Mouse (Mus musculus): ENCODE data around the gene Jph2.
A peak's percentile ranks its signal among the peaks of the same experiment; 100 is the strongest.
"Not testable (repeated sequence)": the region's sequence is repeated elsewhere in the genome, so short reads cannot be mapped to it uniquely, and the experiment has no call there.

Gene Jph2

DNA sequence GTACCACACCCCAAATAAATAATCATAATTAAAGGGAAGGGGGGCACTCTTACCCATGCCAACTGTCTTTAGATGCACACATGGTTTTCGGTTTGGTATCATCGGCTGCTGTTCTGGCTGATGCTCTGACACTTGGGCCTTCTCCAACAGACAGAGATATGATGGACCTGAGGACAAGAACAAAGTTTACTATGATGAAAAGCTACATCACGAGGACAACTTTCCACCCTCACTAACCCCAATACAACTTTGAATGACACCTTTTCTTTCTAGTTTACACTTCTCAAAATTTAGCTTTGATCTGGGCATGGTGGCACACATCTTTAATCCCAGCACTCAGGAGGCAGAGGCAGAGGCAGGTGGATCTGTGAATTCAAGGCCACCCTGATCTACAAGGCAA, 13.6 kb upstream of the Jph2 start:
- DNase-seq, result not testable (repeated sequence)

DNA sequence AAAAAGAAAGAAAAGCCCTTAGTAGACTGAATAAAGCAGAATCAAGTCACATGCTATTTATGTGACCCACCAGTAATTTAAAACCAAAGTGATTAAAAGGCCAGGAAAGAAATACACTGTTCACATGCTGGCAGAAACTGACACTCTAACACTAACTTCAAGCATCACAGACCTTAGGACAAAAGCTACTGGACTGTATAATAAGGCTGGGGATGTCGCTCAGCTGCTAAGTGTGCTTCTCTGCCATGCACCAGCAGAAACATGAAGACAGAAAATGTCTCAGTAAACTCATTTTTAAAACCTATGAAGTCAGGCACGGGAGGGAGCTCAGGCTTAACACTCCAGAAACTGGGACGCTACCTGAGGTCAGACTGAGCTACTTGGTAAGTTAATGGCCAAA, 12.4 kb upstream of the Jph2 start:
- no peak for DNase-seq

DNA sequence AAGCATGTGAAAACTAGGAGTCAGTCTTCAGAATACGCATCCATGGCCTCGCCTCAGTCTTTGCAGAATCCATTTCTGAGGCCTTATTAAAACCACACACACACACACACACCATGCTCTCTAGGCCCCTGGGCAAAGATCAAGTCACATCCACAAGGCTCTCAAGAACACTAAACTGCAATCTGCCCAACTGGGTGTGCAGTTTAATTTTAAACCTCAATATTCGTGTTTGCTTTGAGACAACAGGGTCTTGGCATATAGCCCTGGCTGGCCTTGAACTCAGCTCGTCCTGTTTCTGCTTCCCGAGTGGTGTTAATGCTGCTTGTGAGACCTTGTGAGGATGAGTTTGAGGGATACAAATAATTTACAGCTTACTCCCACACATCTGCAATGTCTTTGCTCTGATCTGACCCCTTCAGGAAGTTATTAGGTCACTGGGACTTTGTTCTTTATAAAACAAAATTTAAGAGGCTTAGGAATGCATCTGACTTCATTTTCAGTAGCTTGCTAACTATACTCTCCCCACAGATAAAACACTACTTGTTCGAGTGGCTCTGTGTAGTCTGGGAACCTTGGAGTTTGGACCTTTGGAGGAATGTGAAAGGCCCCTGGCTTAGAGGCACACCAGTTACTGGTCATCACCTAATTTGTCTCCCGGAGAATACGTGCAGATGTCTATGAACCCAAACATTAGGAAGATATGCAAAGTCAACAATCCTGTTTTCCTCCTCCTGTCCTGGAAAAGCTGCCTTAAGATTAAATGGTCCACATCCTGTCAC, 6.4 kb upstream of the Jph2 start:
- DNase-seq, result no peak

DNA sequence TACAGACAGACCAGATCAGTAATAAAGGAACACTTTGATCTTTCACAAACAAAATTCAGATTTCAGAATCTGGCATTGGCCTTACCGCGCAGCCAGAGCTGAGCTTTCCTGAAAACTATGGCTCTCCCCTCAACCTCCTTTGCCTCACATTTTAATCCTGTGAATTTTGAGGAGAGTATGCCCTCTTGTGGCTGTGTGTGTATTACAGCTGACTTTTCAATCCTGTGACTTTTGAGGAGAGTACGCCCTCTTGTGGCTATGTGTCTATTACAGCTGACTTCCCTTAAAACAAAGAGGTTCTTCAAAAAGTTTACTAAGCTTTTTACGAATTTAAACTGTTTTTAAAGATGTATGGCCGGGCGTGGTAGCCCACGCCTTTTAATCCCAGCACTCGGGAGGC, 3.4 kb upstream of the Jph2 start:
- peak; percentile 77 to 82 for DNase-seq

DNA sequence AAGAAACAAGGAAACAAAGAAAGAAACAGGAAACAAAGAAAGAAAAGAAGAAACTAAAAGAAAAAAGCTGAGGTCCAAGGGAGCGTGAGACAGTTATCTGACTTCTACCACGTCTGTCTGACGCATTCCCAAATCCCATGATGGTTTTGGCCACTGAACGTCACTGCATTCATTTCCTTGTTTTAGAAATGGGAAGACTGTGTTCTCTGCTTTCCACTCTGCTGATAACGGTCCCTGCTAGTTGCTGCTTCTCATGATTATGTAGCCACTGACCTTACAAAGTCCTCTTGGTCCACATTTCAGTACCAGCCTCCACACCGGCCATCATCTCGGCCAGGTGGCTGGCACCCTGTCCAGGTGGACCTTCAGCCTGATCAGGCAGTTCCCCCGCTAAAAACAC, 1.4 kb upstream of the Jph2 start:
- no peak for DNase-seq

DNA sequence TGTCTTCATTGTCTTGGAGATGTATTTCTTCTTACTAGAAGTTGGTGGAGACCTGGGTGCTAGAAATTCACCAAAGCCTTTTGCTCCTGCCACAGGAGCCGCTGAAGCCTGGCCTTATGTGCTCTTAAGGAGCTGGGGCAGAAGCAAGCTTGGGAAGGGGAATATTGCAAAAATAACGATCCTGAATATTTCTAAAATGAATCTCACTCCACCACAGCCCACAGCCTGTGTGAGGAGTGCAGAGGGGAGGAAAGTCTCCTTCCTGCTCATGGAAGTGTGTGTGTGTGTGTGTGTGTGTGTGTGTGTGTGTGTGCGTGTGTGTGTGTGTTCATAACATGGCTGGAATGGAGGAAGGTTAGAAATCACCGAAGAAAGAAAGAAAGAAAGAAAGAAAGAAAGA, 977 bp upstream of the Jph2 start:
- no peak for DNase-seq

DNA sequence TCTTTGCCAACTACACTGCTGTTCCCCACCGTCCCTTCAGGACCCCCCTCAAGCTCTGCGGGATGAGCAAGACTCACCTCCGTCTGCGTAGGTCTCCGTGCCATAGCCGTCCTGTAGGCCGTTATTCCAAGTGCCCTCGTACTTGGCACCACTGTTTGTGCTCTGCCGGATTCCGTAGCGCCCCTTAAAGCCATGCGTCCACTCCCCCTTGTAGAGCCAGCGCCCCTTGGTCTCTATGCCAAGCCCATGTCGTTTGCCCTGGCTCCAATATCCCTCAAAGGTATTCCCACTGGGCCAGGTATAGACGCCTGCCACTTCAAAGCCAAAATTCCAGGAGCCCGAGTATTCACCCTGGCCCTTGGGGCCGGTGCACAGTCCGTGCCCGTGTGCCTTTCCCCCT, 722 bp downstream of the Jph2 start:
- DNase-seq, result no peak

DNA sequence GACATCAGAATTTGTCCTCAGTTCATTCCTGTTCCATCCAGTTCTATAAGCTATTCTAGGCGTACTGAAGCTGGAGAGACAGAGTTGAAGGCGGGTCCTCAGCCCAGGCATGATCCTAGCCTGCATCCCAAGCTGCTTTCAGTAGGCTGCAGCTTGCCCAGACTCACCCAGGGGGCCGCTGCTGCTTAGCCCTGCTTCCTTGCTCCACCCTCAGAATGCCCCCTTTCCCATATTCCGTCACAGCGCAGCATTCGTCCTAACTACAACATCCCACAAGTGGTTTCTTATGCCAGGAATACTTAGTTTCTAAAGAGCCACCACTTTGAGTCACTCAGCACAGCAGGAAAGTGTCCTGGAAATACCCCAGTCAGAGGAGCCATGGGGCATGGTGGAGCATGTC, 2.8 kb downstream of the Jph2 start:
- DNase-seq, result no peak

DNA sequence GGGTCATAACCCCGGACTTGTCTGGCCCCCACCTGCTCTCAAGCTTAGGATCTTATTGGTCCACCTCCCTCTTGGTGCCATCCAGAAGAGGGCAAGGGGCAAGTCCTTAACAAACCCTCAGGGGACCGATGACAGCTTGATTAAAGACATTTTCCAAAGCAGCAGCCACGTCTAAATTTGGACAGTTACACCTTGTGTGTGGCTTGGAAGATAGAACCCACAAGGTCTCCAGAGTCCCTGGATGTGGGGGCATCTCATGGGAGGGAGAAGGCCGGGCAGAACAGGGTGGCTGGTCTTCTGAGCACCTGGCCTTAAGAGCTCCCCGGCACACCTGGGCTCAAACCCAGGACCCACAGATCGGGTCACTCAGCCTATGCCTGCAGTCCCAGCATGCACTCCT, 3.8 kb downstream of the Jph2 start:
- no peak for DNase-seq

DNA sequence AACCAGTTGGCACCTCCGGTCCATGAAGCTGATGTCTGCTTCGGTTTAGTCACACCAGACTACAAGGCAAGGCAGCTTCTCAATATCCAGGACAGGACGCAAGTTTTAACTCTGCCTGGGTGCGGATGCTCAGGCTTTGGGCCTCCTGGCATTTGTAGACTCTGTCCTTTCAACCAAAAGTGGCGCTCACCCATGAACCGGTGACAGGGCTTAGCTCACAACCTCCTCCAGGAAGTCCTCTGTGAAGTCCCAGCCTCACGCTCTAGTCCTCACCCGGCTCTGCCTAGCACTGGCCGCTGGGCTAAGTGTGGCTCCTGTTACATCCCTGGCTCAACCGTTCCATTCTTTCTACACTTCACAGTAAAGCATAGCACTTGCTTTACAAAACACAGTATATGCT, 4.6 kb downstream of the Jph2 start:
- DNase-seq, result no peak

DNA sequence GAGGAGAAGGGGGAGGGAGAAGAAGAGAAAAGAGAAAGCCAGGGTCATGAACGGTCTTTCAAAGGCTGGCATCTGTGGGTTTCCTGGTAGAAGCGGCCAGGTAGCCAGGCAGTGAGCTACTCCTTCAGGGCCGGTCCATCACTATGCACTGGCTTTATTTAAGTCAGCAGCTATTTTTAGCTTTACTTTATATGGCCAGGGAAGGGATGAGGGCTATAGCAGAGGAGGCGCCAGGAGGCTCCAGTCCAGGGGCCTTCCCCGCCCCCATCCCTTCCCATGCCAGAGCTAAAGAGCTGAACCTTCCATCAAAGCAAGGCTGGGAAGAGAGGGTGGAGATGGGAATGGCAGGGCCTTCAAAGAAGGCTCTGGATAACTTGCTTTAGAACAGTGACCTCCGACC, 5.4 kb downstream of the Jph2 start:
- DNase-seq, result no peak

DNA sequence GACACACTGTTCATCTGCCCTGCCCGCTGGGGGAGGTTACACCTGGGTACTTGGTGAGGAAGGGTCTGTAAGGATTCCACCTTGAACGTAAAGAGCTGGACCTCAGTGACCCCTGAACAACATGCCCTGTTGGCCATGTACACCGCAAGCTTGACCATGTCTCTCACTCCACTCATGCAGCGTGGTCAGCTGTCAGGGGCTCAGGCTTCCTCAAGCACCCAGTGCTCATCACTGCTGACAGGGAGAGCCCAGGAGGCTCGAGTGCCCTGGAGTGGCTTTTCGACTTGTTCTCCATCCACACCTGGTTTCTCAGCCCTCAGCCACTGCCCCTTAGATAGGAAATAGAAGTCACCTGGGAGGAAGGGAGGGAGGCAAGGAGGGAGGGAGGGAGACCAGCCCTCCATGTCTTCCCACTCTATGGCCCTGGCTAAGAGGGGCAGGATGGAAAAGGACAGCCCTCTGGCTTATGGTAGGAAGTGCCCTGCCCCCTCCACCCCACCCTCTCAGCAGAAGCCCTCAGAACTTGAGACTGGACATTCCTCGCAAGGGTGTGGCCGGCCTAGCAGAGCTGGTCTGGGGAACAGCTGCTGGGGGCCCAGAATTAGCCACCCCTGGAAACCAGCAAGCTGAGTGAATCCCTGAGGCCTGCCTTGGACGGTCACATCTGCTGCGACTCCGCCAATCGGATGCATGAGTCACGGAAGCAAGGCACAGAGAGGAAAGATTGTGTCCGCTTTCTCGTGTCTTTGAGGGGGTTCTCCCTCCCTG, 11.2 kb downstream of the Jph2 start:
- DNase-seq, result no peak

DNA sequence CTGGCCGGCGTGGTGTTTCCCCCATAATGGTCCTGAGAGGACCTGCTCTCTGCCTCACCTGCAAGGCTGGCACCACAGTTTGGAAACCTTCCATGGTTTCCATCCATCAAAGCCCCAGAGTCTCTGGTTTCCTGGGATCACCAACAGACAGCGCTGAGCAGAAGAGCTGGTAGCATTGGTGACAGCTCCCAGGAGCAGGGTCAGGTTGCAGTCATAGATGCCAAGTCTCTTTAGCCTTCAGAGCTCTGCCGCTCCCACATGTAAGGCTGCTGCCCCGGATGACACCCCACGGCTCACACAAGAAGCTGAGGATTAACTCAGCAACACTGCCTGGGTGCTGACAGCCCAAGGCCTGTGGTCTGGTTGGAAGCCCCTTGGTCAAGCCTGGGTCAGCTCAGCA, 12.7 kb downstream of the Jph2 start:
- DNase-seq, result no peak

DNA sequence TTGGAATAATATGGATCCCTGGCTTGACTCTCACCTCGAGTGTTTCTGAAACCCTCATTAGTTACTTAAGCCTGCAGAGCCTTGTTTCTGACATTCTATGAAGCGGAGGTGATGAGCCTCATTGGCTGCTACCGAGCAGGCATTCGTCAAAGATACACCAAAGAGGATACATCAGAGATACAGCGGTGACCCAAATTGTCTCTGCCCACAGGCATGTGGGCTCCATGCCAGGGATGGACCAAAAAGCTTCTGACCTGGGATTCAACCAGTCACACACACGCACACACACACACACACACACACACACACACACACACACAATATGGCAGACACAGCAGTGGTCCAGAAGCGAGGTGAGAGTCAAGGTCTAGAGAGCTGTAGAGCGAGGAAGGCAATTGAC, 16.5 kb downstream of the Jph2 start:
- peak in 1 of 2 experiments; percentile 9 for DNase-seq

DNA sequence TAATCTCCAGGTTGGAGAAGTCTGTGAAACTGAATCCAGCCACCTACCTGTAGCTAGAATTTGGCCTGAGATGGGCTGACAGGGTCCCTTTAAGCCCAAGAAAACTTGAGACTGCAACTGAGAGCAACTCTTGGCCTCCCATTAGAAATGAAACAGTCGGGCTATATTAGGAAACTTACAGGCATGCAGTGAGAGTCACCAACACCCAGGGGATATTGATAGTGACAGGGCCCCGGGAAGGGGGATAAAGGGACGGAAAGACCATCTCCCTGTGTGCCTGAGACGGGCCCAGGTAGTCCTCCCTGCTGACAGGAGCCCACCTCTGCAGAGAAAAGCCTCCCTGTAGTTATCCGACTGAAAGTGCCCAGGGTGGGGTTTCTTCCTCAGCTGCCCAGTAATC, 18.4 kb downstream of the Jph2 start:
- DNase-seq, result no peak

DNA sequence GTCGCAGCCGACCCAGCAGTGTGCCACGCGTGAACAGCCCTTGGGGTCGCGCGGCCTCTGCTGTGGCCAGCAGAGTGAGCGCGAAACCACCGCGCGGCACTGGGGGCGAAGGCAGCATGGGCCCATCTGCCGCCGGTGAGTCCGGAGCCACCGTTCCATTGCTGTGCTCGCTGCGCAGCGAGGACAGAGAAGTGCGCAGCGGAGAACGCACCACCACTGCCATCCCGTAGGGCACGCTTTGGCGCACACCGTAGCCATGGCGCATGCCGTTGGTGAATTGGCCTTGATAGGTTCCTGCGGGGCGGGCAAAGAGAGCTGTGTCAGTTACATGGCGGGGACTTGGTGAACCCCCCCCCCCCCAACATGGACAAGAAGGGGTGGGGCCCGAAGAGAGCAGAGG, 21.7 kb downstream of the Jph2 start:
- no peak for DNase-seq

DNA sequence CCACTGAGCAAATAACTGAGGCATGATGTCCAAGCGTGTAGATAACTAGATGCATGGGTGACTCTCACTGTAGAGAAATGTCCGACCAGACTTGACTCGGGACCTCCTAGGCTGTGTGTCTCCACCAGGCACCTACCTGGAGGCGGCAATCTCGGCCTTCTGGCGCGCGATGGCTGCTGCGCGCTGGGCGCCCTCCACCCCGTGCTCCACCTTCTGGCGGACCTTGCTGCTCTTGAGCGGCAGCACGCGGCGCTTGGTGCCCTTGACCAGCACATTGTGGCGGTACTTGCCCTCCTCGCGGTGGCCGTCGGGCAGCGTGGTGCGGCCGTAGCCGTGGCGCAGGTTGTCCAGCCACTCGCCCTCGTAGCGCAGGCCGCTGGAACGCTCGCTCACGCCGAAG, 22.3 kb downstream of the Jph2 start:
- no peak for DNase-seq

DNA sequence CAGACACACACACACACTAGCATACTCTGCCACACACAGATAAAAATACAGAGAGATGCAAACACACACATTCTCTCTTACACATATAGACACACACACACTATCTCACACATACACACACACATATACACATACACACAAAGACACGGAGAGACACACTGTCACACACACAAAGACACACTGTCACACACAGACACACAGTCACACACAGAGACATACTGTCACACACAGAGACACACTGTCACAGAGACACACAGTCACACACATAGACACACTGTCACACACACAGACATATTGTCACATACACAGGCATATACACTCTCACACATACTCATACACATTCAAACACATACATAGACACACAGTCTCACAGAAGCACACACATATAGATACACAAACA, 25.2 kb downstream of the Jph2 start:
- no peak for DNase-seq

DNA sequence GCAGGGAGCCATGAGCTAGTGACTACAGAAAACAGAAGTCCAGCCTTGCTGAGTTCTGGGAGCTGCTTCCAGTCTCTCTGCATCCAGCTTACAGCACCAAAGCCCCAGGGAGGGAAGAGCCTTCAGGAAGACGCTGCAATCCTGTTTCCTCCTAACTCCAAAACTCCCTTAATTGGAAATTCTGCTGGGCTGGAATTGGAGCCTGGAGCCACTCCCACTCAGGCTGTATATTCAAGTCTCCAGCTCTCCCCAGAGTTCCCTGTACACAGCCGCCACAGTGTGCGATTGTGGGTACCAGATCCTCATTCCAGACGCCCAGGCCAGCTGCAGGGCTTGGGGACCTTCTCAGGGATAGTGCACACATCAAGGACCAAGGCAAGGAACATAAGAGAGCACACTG, 27.6 kb downstream of the Jph2 start:
- no peak for DNase-seq

DNA sequence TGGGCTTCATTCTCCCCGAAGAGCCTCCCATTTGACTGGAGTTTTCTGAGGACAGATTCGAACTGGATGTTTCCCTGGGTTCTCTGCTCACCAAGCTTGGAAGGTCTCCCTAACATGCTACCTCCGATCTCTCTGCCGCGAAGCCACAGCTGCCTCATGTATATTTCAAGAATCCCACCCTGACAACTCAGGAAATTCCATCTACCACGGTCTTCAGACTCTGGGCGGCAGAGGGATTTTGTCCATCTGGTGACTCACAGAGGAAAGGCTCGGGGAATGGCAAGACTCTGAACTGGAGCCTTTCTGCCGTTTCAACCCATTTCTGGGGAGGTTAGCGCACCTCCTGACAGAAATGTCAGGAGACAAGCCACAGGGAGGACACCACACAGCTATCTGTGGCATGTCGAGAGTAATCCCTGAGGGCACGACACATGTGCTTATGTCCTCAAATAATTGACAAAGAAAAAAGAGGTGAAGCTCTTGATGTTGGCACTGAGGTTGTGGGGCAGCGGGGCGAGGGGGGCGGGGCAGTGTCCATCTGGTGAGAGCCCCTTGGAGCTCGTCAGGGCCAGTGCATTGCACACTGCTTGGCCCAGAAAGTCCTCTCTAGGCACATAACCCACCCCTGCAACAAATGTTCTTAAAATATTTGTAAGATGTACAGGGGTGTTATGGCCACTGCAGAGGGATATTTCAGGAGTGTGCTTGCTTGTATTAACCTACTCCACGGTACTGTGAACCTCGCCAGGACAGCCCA, 32.8 kb downstream of the Jph2 start:
- DNase-seq, result no peak

DNA sequence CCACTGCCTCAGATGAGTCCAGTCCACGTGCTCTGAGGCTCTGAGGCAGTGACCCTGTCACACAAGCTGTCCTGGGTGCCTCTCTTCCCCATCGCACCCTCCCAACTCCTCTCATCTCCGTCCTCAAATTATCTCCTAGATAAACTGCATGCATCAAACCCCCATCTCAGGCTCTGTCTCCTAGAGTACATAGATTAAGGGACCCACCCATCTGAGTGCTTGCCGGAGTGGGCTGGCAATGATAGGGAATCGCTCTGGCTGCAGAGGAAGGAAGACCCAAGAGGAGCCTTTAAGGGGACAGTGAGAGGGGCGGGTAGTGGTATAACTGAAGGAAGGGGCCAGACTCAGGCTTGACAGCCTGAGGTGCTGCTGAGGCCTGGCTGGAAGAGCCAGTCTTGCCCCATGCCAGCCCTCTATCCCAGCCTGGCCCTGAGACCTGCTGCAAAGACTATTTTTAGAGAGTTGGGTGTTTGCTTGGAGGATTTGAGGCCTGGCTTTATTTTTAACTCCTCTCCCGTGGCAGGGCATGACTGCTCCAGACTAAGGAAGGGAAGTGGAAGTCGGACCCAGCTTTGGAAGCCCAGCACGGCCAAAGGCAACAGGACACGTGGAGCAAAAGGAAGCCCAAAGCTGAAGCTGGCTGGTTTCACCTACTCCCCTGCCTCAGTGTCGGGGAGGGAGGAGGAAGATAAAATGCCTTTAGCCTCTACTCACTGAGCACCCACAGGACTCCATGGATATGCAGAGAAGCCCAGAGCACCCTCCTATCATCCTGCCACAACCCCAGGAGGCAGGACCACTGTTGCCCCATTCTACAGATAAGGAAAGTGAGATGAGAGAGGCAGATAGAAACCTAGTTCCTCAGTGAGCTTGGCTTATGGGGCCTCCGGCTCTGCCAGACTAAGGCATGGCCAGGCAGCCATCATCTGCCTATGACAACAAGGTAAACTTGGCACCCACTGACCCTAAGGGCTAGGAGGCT, 34.6 kb downstream of the Jph2 start:
- DNase-seq, result no peak

DNA sequence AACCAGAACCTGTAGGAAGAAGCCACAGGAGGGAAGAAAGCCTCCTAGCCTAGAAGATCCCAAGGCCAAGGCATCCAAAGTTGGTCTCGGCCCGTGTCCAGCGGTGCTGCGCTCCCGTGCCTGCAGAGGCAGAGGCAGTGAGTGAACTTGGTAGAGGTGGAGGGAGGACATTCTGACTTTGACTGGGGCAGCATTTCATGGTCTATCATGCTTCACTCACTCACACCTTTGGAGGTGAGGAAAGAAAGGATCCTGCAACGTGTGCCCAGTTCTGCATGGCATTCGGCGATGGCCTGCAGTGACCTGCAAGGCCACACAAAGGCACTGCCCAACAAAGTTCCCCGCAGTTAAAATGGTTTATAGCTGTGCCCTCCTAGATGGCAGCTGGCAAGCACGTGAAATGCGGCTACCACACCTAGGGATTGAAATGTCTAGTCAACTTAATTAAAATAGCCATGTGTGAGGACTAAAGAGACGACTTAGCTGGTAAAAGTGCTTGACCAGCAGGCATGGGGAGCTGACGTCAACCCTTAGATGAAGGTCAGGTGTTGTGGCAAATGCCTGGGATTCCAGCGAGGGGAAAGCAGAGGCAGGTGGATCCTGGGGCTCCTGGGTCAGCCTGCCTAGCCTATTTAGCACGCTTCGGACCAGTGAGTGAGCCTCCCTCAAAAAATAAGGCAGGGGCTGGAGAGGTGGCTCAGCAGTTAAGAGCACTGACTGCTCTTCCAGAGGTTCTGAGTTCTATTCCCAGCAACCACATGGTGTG, 36.8 kb downstream of the Jph2 start:
- DNase-seq, result no peak

Data from cerebellum, adult 18-20 months (tissue).